Mouse (Mus musculus): ENCODE data around the gene Wdpcp.

Gene Wdpcp

GRCm38 (mm10) chr11:21749487-21749886 lies 177.5 kb downstream of the Wdpcp start:
- no peak for DNase-seq (ENCODE audit: low spot score in 2 of 2)

- no peak for DNase-seq (ENCODE audit: low spot score in 2 of 2)
Measured at GRCm38 (mm10) chr11:21763201-21763600, 191.2 kb downstream of the Wdpcp start.

GRCm38 (mm10) chr11:21788831-21789230 lies 216.8 kb downstream of the Wdpcp start:
- DNase-seq (ENCODE audit: low spot score in 2 of 2) = no peak

- no peak for DNase-seq (ENCODE audit: low spot score in 2 of 2)
Measured at GRCm38 (mm10) chr11:21824941-21825340, 252.9 kb downstream of the Wdpcp start.

GRCm38 (mm10) chr11:21826521-21826920 lies 254.5 kb downstream of the Wdpcp start:
- DNase-seq (ENCODE audit: low spot score in 2 of 2) = no peak

GRCm38 (mm10) chr11:21847040-21847439 lies 275.0 kb downstream of the Wdpcp start:
- DNase-seq (ENCODE audit: low spot score in 2 of 2) = no peak

GRCm38 (mm10) chr11:21864000-21864399 lies 292.0 kb downstream of the Wdpcp start:
- no peak for DNase-seq (ENCODE audit: low spot score in 2 of 2)

GRCm38 (mm10) chr11:21864516-21864915 lies 292.5 kb downstream of the Wdpcp start:
- DNase-seq (ENCODE audit: low spot score in 2 of 2) = no peak

- no peak for DNase-seq (ENCODE audit: low spot score in 2 of 2)
Measured at GRCm38 (mm10) chr11:21868675-21869074, 296.6 kb downstream of the Wdpcp start.

GRCm38 (mm10) chr11:21870863-21871262 lies 298.8 kb downstream of the Wdpcp start:
- DNase-seq (ENCODE audit: low spot score in 2 of 2) = no peak

GRCm38 (mm10) chr11:21871728-21872127 lies 299.7 kb downstream of the Wdpcp start:
- DNase-seq (ENCODE audit: low spot score in 2 of 2) = no peak

- no peak for DNase-seq (ENCODE audit: low spot score in 2 of 2)
Measured at GRCm38 (mm10) chr11:21875077-21875476, 303.0 kb downstream of the Wdpcp start.

- DNase-seq (ENCODE audit: low spot score in 2 of 2) = no peak
Measured at GRCm38 (mm10) chr11:21894696-21895095, 322.7 kb downstream of the Wdpcp start.

- no peak for DNase-seq (ENCODE audit: low spot score in 2 of 2)
Measured at GRCm38 (mm10) chr11:21922531-21922930, 350.5 kb downstream of the Wdpcp start.

All from urinary bladder, adult 18-20 months (tissue).